Mouse (Mus musculus) kidney, embryonic 14.5 days (tissue): ENCODE measurements around the gene Ntn1. TPM values are rescaled to one million over a fixed set of nuclear protein-coding genes. Genes with fewer than 3 reads are reported as not detected.
A peak's percentile ranks its signal among the peaks of the same experiment; 100 is the strongest.

ENCODE experiments used
- ATAC-seq: fragments of 200-750 bp; cut with Nextera tagmentation; 2 replicates; pipeline ENCODE4 v1.8.0; 2017; ENCODE audit warnings: moderate number of reproducible peaks, mild to moderate bottlenecking, moderate TSS enrichment, moderate library complexity; ENCODE audit not compliant: low FRiP score, low TSS enrichment
- H3K27ac ChIP-seq: fragments of 300-500 bp; sonication (generic); 2 replicates; pipeline ENCODE4 v1.5.1; 2014; ENCODE audit warnings: low read depth, mild to moderate bottlenecking, low read length, moderate library complexity, mixed read lengths
- H3K27me3 ChIP-seq: fragments of 300-500 bp; sonication (generic); 2 replicates; pipeline ENCODE4 v1.6.1; 2014; ENCODE audit warnings: mild to moderate bottlenecking, low read length; ENCODE audit not compliant: control insufficient read depth, insufficient read depth
- H3K36me3 ChIP-seq: fragments of 300-500 bp; sonication (generic); 2 replicates; pipeline ENCODE4 v1.6.1; 2014; ENCODE audit warnings: low read length, mixed read lengths; ENCODE audit not compliant: control insufficient read depth, insufficient read depth
- H3K4me1 ChIP-seq: fragments of 300-500 bp; sonication (generic); 2 replicates; pipeline ENCODE4 v1.6.1; 2014; ENCODE audit warnings: low read length, mixed read lengths; ENCODE audit not compliant: control insufficient read depth, insufficient read depth
- H3K4me2 ChIP-seq: fragments of 300-500 bp; sonication (generic); replicated peaks from 2 replicates; pipeline ENCODE4 v1.6.1; 2014; ENCODE audit warnings: low read depth, mild to moderate bottlenecking, low read length
- H3K4me3 ChIP-seq: fragments of 300-500 bp; sonication (generic); 2 replicates; pipeline ENCODE4 v1.5.1; 2014; ENCODE audit warnings: mild to moderate bottlenecking, low read length
- H3K9ac ChIP-seq: fragments of 300-500 bp; sonication (generic); 2 replicates; pipeline ENCODE4 v1.6.1; 2014; ENCODE audit warnings: low read depth, mild to moderate bottlenecking, low read length, moderate library complexity
- H3K9me3 ChIP-seq: fragments of 300-500 bp; sonication (generic); 2 replicates; pipeline ENCODE4 v1.6.1; 2016; ENCODE audit warnings: low read length; ENCODE audit not compliant: control insufficient read depth
- WGBS: fragments of 180-500 bp; shearing (Covaris S2); extraction: QIAGEN DNeasy Blood & Tissue Kit; methylation state at CpG from one replicate; pipeline ENCODE4 v1.1.7; 2014; 5-methylcytosine and 5-hydroxymethylcytosine counted together
- polyA plus RNA-seq: library from polyadenylated mRNA; unstranded; fragments of >200 nt; fragmentation: Nextera tagmentation; extraction: Ambion mirVana; gene quantifications from 2 replicates; pipeline ENCODE4 v1.2.1, GENCODE M21; 2014

The Ntn1 gene
- polyA plus RNA-seq, 1 experiment from 2014 or later, result 8.5 TPM

DNA sequence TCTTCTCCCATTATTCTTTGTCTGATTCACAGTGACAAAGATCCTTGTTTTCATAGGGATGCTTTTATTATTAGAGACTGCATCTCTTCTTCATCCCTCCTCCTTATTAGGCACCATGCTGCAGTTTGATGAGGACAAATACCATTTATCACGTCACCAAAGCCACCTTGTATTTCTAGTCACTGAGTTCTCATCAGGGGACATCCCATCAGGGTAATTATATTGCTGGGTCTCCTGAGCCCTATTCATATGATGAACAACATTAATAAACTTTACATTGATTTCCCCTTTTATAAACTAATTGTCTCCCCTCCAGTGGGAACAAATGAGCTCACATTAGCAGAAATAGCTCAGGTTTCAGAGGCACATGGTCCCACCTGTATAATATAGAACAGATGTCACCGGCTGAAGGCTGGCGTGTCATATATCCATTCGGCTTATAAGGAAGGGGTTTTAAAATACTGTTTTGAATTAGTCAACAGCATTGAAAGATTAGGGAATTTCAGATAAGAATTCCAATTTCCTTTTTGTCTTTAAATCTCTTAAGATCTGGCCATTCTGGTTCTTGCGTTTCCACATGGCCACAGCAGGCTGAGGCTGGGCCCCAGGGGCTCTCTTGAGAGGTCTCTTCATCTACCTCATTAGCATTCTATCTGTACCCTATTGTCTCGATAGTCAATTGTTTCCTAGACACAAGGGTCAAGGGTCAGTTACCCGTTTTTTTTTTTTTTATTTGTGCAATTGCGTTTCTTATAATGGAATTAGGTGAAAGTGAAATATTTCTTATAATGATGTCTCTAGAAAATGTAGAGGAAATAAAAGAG, 25.1 kb upstream of the Ntn1 start:
- Histone ChIP-seq H3K27ac (no peak overlapping the region), H3K4me2 (no peak overlapping the region), H3K9me3 (no peaks in the 10 kb centered on the region), H3K9ac (no peak overlapping the region), H3K4me3 (no peak overlapping the region), H3K27me3 (no peaks in the 10 kb centered on the region), H3K36me3 (no peaks in the 10 kb centered on the region), H3K4me1 (no peaks in the 10 kb centered on the region)
- ATAC-seq, result no peak
- 64% methylated on average over 8 of the region's 8 CpGs for WGBS

DNA sequence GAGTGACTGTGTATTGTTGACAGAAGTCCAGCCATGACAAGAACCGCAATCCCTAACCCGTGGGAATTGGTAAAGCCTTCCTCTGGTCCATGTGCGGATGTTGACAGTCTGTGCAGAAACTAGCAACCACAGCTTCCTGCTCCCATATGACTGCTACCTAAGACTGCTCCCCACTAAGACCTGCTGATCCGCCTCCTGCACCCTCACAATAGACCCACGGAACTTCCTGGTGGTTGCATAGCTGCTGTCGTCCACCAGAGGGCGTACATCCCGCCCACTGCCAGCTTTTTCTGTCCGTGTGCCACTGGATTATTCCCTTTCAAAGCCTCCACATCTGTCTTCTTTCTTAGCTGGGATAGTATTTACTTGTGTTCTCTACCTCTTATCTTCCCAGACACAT, 17.2 kb upstream of the Ntn1 start:
- Histone ChIP-seq H3K4me3 (no peak overlapping the region), H3K4me1 (no peaks in the 10 kb centered on the region), H3K27ac (no peak overlapping the region), H3K36me3 (no peaks in the 10 kb centered on the region), H3K27me3 (no peaks in the 10 kb centered on the region), H3K9ac (no peak overlapping the region), H3K9me3 (no peaks in the 10 kb centered on the region), H3K4me2 (no peak overlapping the region)
- whole genome bisulfite sequencing, result 48% methylated on average over 9 of the region's 9 CpGs
- no peak for ATAC-seq

DNA sequence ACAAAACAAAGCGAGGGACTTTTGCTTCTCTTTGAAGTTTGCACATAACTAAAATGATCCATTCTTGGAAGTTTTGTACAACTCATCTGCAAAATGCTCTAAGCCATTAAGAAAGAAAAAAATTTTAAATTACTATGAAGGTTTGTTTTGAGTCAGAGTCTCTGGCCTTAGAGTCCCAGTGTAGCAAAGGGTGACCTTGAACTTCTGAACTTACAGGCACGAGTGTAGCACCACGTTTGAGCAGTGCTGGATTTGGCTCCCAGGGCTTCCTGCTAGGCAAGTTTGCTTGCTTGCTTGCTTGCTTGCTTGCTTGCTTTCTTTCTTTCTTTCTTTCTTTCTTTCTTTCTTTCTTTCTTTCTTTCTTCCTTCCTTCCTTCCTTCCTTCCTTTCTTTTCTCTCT, 16.4 kb upstream of the Ntn1 start:
- no peak overlapping the region for H3K4me3 ChIP-seq
- no peak overlapping the region for H3K9ac ChIP-seq
- no peak for ATAC-seq
- H3K4me2 ChIP-seq, result no peak overlapping the region
- no peak overlapping the region for H3K27ac ChIP-seq
- no peaks in the 10 kb centered on the region for H3K4me1 ChIP-seq
- no peaks in the 10 kb centered on the region for H3K27me3 ChIP-seq
- H3K9me3 ChIP-seq, result no peaks in the 10 kb centered on the region
- H3K36me3 ChIP-seq, result no peaks in the 10 kb centered on the region
- WGBS, result 50% methylated on average over 3 of the region's 3 CpGs

DNA sequence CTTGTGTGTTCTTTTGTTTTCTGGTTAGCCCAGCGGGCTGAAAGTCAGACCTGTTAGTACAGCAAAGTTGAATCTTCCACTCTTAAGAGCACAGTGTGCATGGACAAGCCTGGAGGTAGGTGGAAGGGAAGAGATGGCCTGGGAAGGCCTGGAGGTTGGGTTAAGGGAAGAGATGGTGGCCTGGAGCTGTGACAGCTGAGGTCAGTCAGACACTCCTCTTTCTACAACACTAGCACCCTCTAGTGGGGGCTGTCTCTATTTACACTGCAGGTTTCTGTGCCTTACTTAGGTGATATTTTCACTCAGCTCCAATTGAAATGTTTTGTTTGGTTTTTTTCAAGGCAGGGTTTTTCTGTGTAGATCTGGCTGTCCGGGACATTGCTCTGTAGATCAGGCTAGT, 7.5 kb upstream of the Ntn1 start:
- no peaks in the 10 kb centered on the region for H3K9me3 ChIP-seq
- H3K4me2 ChIP-seq, result no peak overlapping the region
- no peaks in the 10 kb centered on the region for H3K36me3 ChIP-seq
- no peak overlapping the region for H3K9ac ChIP-seq
- ATAC-seq, result peak; percentile 60; the same call in 1 of the 2 replicates
- H3K27me3 ChIP-seq, result no peaks in the 10 kb centered on the region; the same call in 1 of the 2 replicates
- H3K4me1 ChIP-seq, result no peaks in the 10 kb centered on the region
- 49% methylated on average over 2 of the region's 2 CpGs for WGBS
- H3K27ac ChIP-seq, result no peak overlapping the region
- no peak overlapping the region for H3K4me3 ChIP-seq

DNA sequence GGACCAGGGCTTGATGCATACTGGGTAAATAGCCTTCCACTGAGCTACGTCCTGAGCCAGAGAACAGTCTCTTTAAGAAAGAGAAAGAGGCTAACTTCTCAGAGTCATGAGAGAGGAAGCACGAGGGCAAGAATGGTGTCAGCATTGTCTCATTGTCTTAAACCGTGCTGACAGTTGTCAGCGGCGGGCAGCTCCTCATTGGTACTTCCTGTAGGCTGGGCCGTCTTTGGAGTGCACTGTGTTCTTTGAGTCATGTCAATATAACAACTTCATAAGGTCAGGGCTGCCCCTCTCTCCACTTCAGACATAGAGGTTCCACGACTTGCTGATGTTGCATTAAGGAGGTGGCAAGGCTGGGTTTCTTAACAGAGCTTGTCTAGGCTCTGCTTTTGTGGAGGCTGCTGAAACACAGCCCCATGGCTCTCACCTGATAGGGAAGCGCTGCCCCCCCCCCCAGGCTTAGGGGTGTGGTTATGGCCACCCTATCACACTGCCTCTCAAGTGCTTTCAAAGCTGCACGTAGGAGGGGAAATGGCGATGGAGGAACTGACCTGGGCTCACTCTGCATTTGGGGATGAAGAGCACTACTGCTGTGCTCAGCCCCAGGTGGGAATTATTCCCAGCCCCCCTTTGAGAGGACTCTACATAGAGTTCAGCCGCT, 6.8 kb upstream of the Ntn1 start:
- H3K4me1 ChIP-seq, result no peaks in the 10 kb centered on the region
- 69% methylated on average over 11 of the region's 11 CpGs for WGBS
- ATAC-seq, result no peak
- H3K9ac ChIP-seq, result no peak overlapping the region
- no peak overlapping the region for H3K4me2 ChIP-seq
- H3K9me3 ChIP-seq, result no peaks in the 10 kb centered on the region
- H3K27me3 ChIP-seq, result peaks cover 6% of the 10 kb centered on the region; the same call in 1 of the 2 replicates
- no peaks in the 10 kb centered on the region for H3K36me3 ChIP-seq
- no peak overlapping the region for H3K27ac ChIP-seq
- H3K4me3 ChIP-seq, result no peak overlapping the region

DNA sequence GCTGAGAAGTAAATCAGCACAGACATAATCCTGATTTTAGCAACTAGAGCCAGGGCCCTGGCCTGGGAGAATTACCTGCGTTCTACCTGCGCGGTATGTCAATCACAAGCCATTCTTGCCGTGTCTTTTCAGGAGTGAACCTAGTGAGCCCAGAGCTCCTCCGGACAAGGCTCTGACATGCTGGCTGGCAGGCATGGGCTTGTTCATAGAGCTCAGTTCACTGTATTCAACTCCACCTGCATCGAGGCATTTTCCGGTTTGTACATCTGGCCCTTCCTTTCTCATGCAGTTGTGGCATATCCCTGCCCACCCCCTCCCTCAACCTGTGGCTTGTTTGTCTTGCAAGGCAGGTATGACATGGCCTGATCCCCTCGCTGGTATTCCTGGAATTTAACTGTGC, 5.0 kb upstream of the Ntn1 start:
- Histone ChIP-seq H3K36me3 (no peaks in the 10 kb centered on the region), H3K4me2 (no peak overlapping the region), H3K9ac (no peak overlapping the region), H3K4me3 (no peak overlapping the region), H3K9me3 (no peaks in the 10 kb centered on the region), H3K27ac (no peak overlapping the region), H3K27me3 (peaks cover 22% of the 10 kb centered on the region; the same call in 1 of the 2 replicates), H3K4me1 (no peaks in the 10 kb centered on the region)
- ATAC-seq, result no peak
- 89% methylated on average over 8 of the region's 8 CpGs for WGBS

DNA sequence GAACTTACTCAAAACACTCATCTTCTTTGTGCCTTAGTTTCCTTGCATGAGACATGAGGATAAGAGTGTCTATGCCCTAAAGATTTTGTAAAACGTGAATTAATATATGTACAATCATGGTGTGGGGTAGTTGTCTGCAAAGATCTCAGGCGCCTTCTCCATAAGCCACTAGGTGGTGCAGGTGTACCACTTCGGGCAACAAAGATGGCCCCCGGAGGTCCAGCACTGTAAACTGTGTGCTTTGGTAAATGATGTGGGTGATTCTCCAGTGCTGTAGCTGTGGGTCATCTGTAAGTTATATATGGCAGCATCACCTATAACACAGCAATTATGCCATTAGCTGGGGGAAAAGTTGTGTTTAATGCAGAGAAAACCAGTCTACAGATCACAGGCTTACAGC, 3.6 kb upstream of the Ntn1 start:
- Histone ChIP-seq H3K27me3 (peaks cover 35% of the 10 kb centered on the region), H3K36me3 (no peaks in the 10 kb centered on the region), H3K4me3 (no peak overlapping the region), H3K4me2 (no peak overlapping the region), H3K27ac (no peak overlapping the region), H3K9ac (no peak overlapping the region), H3K9me3 (no peaks in the 10 kb centered on the region), H3K4me1 (peaks cover 4% of the 10 kb centered on the region)
- 62% methylated on average over 4 of the region's 4 CpGs for WGBS
- no peak for ATAC-seq

DNA sequence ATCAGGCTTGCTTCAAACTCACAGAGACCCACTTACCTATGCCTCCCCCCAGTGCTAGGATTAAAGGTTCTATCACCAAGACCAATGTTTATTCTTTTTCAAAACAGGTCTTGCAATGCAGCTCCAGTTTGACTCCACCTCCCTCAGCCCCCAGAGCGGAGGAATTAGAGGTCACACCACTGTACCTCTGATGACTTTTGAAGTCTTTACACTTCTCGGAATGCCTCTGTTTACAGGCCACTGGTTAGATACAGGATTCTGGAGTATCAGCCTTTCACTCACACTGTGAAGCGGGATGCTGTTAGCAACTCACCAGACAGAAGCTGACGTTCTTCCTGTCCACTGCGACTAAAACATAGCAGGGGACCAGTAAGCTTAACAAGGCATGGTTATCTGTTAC, 805 bp upstream of the Ntn1 start:
- H3K9me3 ChIP-seq, result no peaks in the 10 kb centered on the region
- H3K27me3 ChIP-seq, result peaks cover 61% of the 10 kb centered on the region
- H3K4me3 ChIP-seq, result no peak overlapping the region
- 30% methylated on average over 5 of the region's 5 CpGs for WGBS
- no peak for ATAC-seq
- H3K9ac ChIP-seq, result no peak overlapping the region
- peaks cover 4% of the 10 kb centered on the region for H3K4me1 ChIP-seq
- no peak overlapping the region for H3K27ac ChIP-seq
- H3K4me2 ChIP-seq, result no peak overlapping the region
- no peaks in the 10 kb centered on the region for H3K36me3 ChIP-seq

DNA sequence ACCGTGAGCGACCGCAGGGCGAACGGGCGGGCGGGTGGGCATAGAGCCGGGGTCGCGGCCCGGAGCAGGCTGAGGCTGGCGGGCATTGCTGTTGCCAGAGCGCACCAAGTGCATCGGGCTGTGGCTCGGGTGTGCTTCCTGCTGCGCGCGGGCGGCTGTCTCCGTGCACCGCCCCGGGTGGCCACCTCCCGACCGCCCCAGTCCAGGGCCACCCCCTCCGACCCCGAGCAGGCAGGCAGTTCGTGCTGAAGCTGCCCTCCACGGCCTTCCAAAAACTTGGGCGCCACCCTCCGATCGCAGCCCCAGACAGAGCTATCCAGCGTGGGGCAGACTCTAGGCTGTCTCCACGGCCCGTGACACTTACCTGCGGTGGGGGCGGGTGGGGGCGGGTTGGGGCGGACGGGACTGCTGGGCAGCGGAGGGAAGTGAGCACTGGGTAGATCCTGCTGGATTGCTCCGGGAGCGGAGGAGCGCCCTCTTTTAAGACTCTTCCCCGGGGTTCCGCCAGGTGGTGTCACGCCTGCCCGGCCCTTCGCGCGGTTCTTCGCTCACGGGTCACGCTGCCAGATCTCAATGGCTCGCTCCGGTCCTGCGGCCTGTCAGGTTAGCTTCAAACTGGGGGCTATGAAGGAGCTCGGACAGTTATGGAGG, 477 bp downstream of the Ntn1 start:
- peak overlapping the region; percentile 98 for H3K4me2 ChIP-seq
- WGBS, result under 1% methylated on average over 49 of the region's 57 CpGs
- peak overlapping the region; percentile 51 for H3K9ac ChIP-seq
- peak; percentile 76 for ATAC-seq
- H3K4me3 ChIP-seq, result peak overlapping the region; percentile 48
- H3K27me3 ChIP-seq, result peaks cover 72% of the 10 kb centered on the region
- peaks cover 8% of the 10 kb centered on the region for H3K4me1 ChIP-seq
- no peaks in the 10 kb centered on the region for H3K36me3 ChIP-seq
- H3K27ac ChIP-seq, result no peak overlapping the region
- H3K9me3 ChIP-seq, result no peaks in the 10 kb centered on the region
